Mouse (Mus musculus) urinary bladder, postnatal 14 days (tissue): ENCODE measurements around the gene Adgrl3.

ENCODE experiments used
- DNase-seq: peaks from one replicate; pipeline ENCODE4 v3.0.0; 2021; ENCODE audit warnings: low spot score

Adgrl3 gene

GRCm38 (mm10) chr5:81870336-81870735, 850.4 kb downstream of the Adgrl3 start:
- DNase-seq, result no peak
